Mouse (Mus musculus): ENCODE data around the gene Fbxw27. TPM values are rescaled to one million over a fixed set of nuclear protein-coding genes. Genes with fewer than 3 reads are reported as not detected.
"Not testable (repeated sequence)": the region's sequence is repeated elsewhere in the genome, so short reads cannot be mapped to it uniquely, and the experiment has no call there.

Gene Fbxw27
- total RNA-seq, 2 experiments from 2014 or later: not detected

- Histone ChIP-seq H3K27ac (no peak overlapping the region), H3K4me3 (no peak overlapping the region)
- no peak for TF ChIP-seq CTCF (conservative IDR thresholded peaks at IDR 0.05)
- no peak for DNase-seq (ENCODE audit: low spot score in 2 of 2)
Measured at GRCm38 (mm10) chr9:109795221-109795620, 4.8 kb upstream of the Fbxw27 start.

- not testable (repeated sequence) for H3K27ac ChIP-seq; DNase-seq (ENCODE audit: low spot score in 2 of 2); H3K4me3 ChIP-seq
Measured at GRCm38 (mm10) chr9:109766841-109767240, 23.6 kb downstream of the Fbxw27 start.

GRCm38 (mm10) chr9:109745989-109746388 lies 44.5 kb downstream of the Fbxw27 start, which contains the start of gene Fbxw26:
Fbxw26 (minus strand) TSS chr9:109746089.
- not testable (repeated sequence) for H3K27ac ChIP-seq; DNase-seq (ENCODE audit: low spot score in 2 of 2); H3K4me3 ChIP-seq

Other genes starting within 250 kb of the Fbxw27 start
- not detected for gene Fbxw15, start 222.4 kb downstream of the Fbxw27 start, total RNA-seq (2021)
- not detected for gene Fbxw24, start 164.6 kb downstream of the Fbxw27 start, total RNA-seq (2021)
- gene Fbxw25, start 126.0 kb downstream of the Fbxw27 start, total RNA-seq (2021): not detected
- gene Fbxw18, start 88.0 kb downstream of the Fbxw27 start, total RNA-seq (2021): not detected
- not detected for gene Fbxw26, start 44.6 kb downstream of the Fbxw27 start, total RNA-seq (2021)
- gene Spink8, start 21.6 kb upstream of the Fbxw27 start, total RNA-seq (2021): 10 to 100 TPM; 60.8 to 71.0 TPM
- 10 to 100 TPM; 12.0 to 12.2 TPM for gene Nme6, start 42.1 kb upstream of the Fbxw27 start, total RNA-seq (2021)
- not detected for gene Camp, start 58.9 kb upstream of the Fbxw27 start, total RNA-seq (2021)
- 1 to 10 TPM; 4.7 TPM for gene Cdc25a, start 84.9 kb upstream of the Fbxw27 start, total RNA-seq (2021)
- 100 to 1,000 TPM; 578 to 579 TPM for gene Map4, start 140.8 kb upstream of the Fbxw27 start, total RNA-seq (2021)

Measured in layer of hippocampus, adult 2 months (tissue).